Comparison of ENCODE assay signal across 8 mouse cellular contexts in genomic region chr5:130448931-130449856, GRCm38 (mm10).
DNase-seq lines count a peak whose midpoint lies in the region; ATAC-seq and TF ChIP-seq lines count a peak whose summit lies in the region.

No protein-coding gene starts in this region.

- TF ChIP-seq CTCF in olfactory bulb, adult 2 months (IDR thresholded peaks at IDR 0.05; ENCODE audit: insufficient read depth, low read depth, low read length) = no peak

- WGBS in kidney, embryonic 16.5 days = under 1% methylated on average over 76 of the region's 77 CpGs
- under 1% methylated on average over 77 of the region's 77 CpGs for WGBS in olfactory bulb, adult 2 months

- H3K4me3 ChIP-seq in kidney, embryonic 16.5 days (ENCODE audit: low read length) = peak overlapping the region; percentile 50
- H3K4me3 ChIP-seq in olfactory bulb, adult 2 months (ENCODE audit: insufficient read depth, low read depth, low read length) = peak overlapping the region; percentile 54

- peak overlapping the region; percentile 84 for H3K4me2 ChIP-seq in kidney, embryonic 16.5 days (replicated peaks; ENCODE audit: low read depth, low read length)

- H3K9me3 ChIP-seq in kidney, embryonic 16.5 days (ENCODE audit: low read length) = no peaks in the 10 kb centered on the region

- TF ChIP-seq POLR2A in olfactory bulb, adult 2 months (IDR thresholded peaks at IDR 0.05; ENCODE audit: insufficient read depth, low read depth, low read length) = 0 out of 2 replicates have a peak, but pooled peaks have one; percentile 24

- H3K4me1 ChIP-seq in kidney, embryonic 16.5 days (ENCODE audit: insufficient read depth, low read length) = peaks cover 14% of the 10 kb centered on the region; the same call in 1 of the 2 replicates
- peaks cover 18% of the 10 kb centered on the region for H3K4me1 ChIP-seq in olfactory bulb, adult 2 months (ENCODE audit: control insufficient read depth, insufficient read depth, low read length)

- ATAC-seq in kidney, embryonic 16.5 days (ENCODE audit: low FRiP score, low TSS enrichment) = peak; percentile 57; the same call in 1 of the 2 replicates

- peak overlapping the region; percentile 44 for H3K9ac ChIP-seq in kidney, embryonic 16.5 days (replicated peaks; ENCODE audit: low read length)

- no peaks in the 10 kb centered on the region for H3K36me3 ChIP-seq in kidney, embryonic 16.5 days (ENCODE audit: insufficient read depth, low read length)

- intact Hi-C loops in left cerebral cortex, postnatal 14 days (cut with DNase I) = loop anchor here (2.0 kb wide), 1 partner anchor 404 kb away; no protein-coding TSS in a partner anchor

- DNase-seq in kidney, postnatal 14 days = no peak
- peak; percentile 75 to 76 for DNase-seq in cerebellum, adult 18-20 months
- peak; percentile 11 for DNase-seq in forelimb bud, embryonic 11.5 days (ENCODE audit: low read depth, low spot score)
- DNase-seq in left cerebral cortex, postnatal 14 days (ENCODE audit: low spot score in 2 of 2) = peak; percentile 66 to 70
- DNase-seq in thymus, postnatal 0 days (ENCODE audit: low spot score) = no peak
- no peak for DNase-seq in thymus, postnatal 25 days

- H3K27me3 ChIP-seq in kidney, embryonic 16.5 days (ENCODE audit: insufficient read depth, low read length) = peaks cover 49% of the 10 kb centered on the region

- H3K27ac ChIP-seq in kidney, embryonic 16.5 days (ENCODE audit: low read length) = no peak overlapping the region
- H3K27ac ChIP-seq in olfactory bulb, adult 2 months (ENCODE audit: insufficient read depth, low read depth, low read length) = no peak overlapping the region

Comparison
In these comparisons a context has a peak if more than half of its experiments do, and no peak if none do; other contexts are left out.
1. DNase-seq: peak in cerebellum, adult 18-20 months (2 of 2), forelimb bud, embryonic 11.5 days (single experiment) and left cerebral cortex, postnatal 14 days (2 of 2); none in kidney, postnatal 14 days (single experiment), thymus, postnatal 0 days (single experiment) and thymus, postnatal 25 days (single experiment).